Mouse (Mus musculus) liver, embryonic 14.5 days (tissue): ENCODE measurements at regions not wholly inside any gene's neighbourhood (a gene's known extent, or its start where the extent isn't known, plus 50 kb on each side); places are given as distances from the start of the nearest gene placed in this dataset.

Source experiments
- CTCF ChIP-seq: IDR thresholded peaks from 2 replicates; pipeline ENCODE4 v1.5.1; 2016; ENCODE audit warnings: antibody characterized with exemption, low read depth, control low read depth
- EP300 ChIP-seq: IDR thresholded peaks from 2 replicates; pipeline ENCODE4 v1.6.1; 2016; ENCODE audit warnings: antibody characterized with exemption, low read depth

DNA sequence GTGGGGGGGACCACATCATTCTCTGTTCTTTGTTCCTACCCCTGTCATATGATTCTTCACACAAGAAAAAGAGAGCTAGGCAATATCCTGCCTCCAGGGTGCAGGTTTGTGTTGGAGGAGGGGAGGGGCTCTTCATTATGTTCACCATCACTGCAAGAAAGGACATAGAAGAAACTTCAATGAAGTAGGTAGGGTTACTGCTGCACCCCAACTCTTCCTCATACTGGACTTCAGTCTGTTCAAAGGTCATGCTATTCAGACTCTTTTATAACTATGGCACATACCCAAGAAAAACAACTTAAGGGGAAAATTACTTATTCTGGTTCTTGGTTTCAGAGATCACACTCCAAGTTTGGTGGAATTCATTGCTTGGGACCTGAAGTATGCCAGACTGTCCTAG lies 243.7 kb downstream of the Parp8 start:
- TF ChIP-seq CTCF (no peak), EP300 (no peak)
